Mouse (Mus musculus): Measurements from ENCODE around the gene 9930021J03Rik. TPM values are rescaled to one million over a fixed set of nuclear protein-coding genes. Genes with fewer than 3 reads are reported as not detected.

The 9930021J03Rik gene
- polyA plus RNA-seq, 1 experiment from 2014 or later, result 7.5 TPM

- Histone ChIP-seq H3K4me2 (ENCODE audit: low read length) (no peak overlapping the region), H3K9ac (ENCODE audit: low read length) (no peak overlapping the region), H3K36me3 (ENCODE audit: control insufficient read depth, insufficient read depth, low read length) (no peaks in the 10 kb centered on the region), H3K27ac (ENCODE audit: low read depth) (no peak overlapping the region), H3K27me3 (replicated peaks; ENCODE audit: control insufficient read depth, insufficient read depth, low read length) (no peaks in the 10 kb centered on the region), H3K4me3 (ENCODE audit: low read depth, low read length) (no peak overlapping the region), H3K9me3 (ENCODE audit: control insufficient read depth, low read length) (no peaks in the 10 kb centered on the region), H3K4me1 (replicated peaks; ENCODE audit: control insufficient read depth, insufficient read depth, low read length) (0 out of 2 replicates have a peak, but pooled peaks cover 3% of the 10 kb centered on the region)
- ATAC-seq (replicated peaks; ENCODE audit: low FRiP score, low TSS enrichment, low read depth) (no peak), DNase-seq (ENCODE audit: low spot score) (no peak)
- WGBS, result 78% methylated on average over 3 of the region's 3 CpGs
These were observed 32.9 kb upstream of the 9930021J03Rik start for GRCm38 (mm10) chr19:29838636-29839135.

DNA sequence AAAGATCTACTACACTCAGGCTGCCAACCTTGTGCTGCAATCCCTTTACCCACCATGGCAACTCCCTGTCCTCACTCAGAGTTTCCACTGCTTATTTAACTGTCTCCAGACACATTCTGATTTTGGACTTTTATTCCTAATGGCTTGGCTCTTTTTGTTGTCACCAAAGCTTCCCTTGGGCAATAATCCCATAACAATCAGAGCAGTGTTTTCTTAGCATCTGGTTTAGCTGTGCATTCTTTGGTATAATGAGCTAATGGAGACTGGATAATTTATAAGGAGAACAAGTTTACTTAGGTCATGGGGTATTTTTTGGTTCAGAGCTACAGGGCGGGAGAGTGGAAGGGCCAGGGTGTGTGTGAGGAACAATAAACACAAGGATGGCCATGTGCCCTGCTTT is 32.4 kb upstream of the 9930021J03Rik start:
- Histone ChIP-seq H3K27ac (ENCODE audit: low read depth) (no peak overlapping the region), H3K27me3 (replicated peaks; ENCODE audit: control insufficient read depth, insufficient read depth, low read length) (no peaks in the 10 kb centered on the region), H3K4me3 (ENCODE audit: low read depth, low read length) (no peak overlapping the region), H3K9me3 (ENCODE audit: control insufficient read depth, low read length) (no peaks in the 10 kb centered on the region), H3K36me3 (ENCODE audit: control insufficient read depth, insufficient read depth, low read length) (no peaks in the 10 kb centered on the region), H3K4me1 (replicated peaks; ENCODE audit: control insufficient read depth, insufficient read depth, low read length) (0 out of 2 replicates have a peak, but pooled peaks cover 2% of the 10 kb centered on the region), H3K4me2 (ENCODE audit: low read length) (no peak overlapping the region), H3K9ac (ENCODE audit: low read length) (no peak overlapping the region)
- DNase-seq (ENCODE audit: low spot score) (no peak), ATAC-seq (replicated peaks; ENCODE audit: low FRiP score, low TSS enrichment, low read depth) (no peak)
- WGBS, result 75% methylated on average over 1 of the region's 1 CpGs

DNA sequence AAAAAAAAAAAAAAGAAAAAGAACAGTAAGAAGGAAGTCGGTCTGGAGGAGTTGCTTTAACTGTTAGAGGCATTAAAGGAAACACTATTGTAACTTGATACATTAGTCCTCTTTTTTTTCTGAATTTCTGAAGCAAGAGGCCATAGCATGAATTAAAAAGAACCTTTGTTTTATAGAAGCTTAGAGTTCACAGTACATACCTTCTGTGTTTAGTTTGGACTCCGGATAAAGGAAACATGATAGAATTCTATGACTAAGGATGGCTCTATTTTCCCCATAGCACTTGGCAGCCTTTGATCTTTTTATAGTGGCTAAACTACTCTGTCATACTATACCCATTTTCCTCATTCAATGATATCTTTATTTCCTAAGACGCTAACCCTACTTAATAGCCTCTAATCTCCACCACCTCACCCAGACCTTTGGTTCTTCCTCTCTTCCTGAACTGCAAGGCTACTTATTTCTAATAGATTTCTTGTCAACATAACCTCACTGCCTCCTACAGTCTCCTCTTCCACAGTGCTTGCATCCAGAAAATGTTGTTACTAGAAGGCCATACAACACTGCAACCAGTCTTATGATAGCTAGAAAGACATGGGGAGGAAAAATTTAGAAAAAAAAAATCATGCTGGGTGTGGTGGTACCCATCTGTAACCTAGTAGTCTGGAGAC is 29.7 kb upstream of the 9930021J03Rik start:
- no peak overlapping the region for H3K4me3 ChIP-seq (ENCODE audit: low read depth, low read length)
- 37% methylated on average over 3 of the region's 3 CpGs for WGBS
- no peaks in the 10 kb centered on the region for H3K36me3 ChIP-seq (ENCODE audit: control insufficient read depth, insufficient read depth, low read length)
- no peak for ATAC-seq (replicated peaks; ENCODE audit: low FRiP score, low TSS enrichment, low read depth)
- H3K27ac ChIP-seq (ENCODE audit: low read depth), result no peak overlapping the region
- DNase-seq (ENCODE audit: low spot score), result no peak
- no peak overlapping the region for H3K4me2 ChIP-seq (ENCODE audit: low read length)
- no peaks in the 10 kb centered on the region for H3K9me3 ChIP-seq (ENCODE audit: control insufficient read depth, low read length)
- H3K9ac ChIP-seq (ENCODE audit: low read length), result no peak overlapping the region
- H3K27me3 ChIP-seq (replicated peaks; ENCODE audit: control insufficient read depth, insufficient read depth, low read length), result no peaks in the 10 kb centered on the region
- H3K4me1 ChIP-seq (replicated peaks; ENCODE audit: control insufficient read depth, insufficient read depth, low read length), result no peaks in the 10 kb centered on the region

DNA sequence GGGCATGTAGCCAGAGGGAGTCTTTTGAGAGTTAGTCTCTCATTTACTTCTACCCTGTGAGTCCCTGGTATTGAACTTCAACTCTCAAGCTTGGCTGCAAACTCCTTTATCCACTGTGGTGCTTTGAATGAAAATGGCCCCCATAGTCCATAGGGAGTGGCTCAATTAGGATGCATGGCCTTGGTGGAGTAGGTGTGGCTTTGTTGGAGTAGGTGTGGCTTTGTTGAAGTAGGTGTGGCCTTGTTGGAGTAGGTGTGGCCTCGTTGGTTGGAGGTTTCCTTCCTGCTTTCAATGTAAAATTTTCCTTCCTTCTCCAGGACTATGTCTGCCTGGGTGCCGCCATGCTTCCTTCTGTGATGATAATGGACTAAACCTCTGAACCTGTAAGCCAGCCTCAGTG is 25.1 kb upstream of the 9930021J03Rik start:
- H3K27ac ChIP-seq (ENCODE audit: low read depth), result no peak overlapping the region
- ATAC-seq (replicated peaks; ENCODE audit: low FRiP score, low TSS enrichment, low read depth), result no peak
- no peaks in the 10 kb centered on the region for H3K4me1 ChIP-seq (replicated peaks; ENCODE audit: control insufficient read depth, insufficient read depth, low read length)
- H3K4me3 ChIP-seq (ENCODE audit: low read depth, low read length), result no peak overlapping the region
- no peak for DNase-seq (ENCODE audit: low spot score)
- WGBS, result 85% methylated on average over 2 of the region's 2 CpGs
- H3K36me3 ChIP-seq (ENCODE audit: control insufficient read depth, insufficient read depth, low read length), result no peaks in the 10 kb centered on the region
- no peak overlapping the region for H3K4me2 ChIP-seq (ENCODE audit: low read length)
- H3K27me3 ChIP-seq (replicated peaks; ENCODE audit: control insufficient read depth, insufficient read depth, low read length), result no peaks in the 10 kb centered on the region
- H3K9me3 ChIP-seq (ENCODE audit: control insufficient read depth, low read length), result no peaks in the 10 kb centered on the region
- no peak overlapping the region for H3K9ac ChIP-seq (ENCODE audit: low read length)

GRCm38 (mm10) chr19:29828558-29828957 is 22.8 kb upstream of the 9930021J03Rik start:
- DNase-seq (ENCODE audit: low spot score) (no peak), ATAC-seq (replicated peaks; ENCODE audit: low FRiP score, low TSS enrichment, low read depth) (no peak)
- no peaks in the 10 kb centered on the region for H3K9me3 ChIP-seq (ENCODE audit: control insufficient read depth, low read length)
- H3K4me2 ChIP-seq (ENCODE audit: low read length), result no peak overlapping the region
- WGBS, result 73% methylated on average over 5 of the region's 5 CpGs
- H3K4me3 ChIP-seq (ENCODE audit: low read depth, low read length), result no peak overlapping the region
- no peak overlapping the region for H3K9ac ChIP-seq (ENCODE audit: low read length)
- no peaks in the 10 kb centered on the region for H3K27me3 ChIP-seq (replicated peaks; ENCODE audit: control insufficient read depth, insufficient read depth, low read length)
- H3K4me1 ChIP-seq (replicated peaks; ENCODE audit: control insufficient read depth, insufficient read depth, low read length), result no peaks in the 10 kb centered on the region
- H3K27ac ChIP-seq (ENCODE audit: low read depth), result no peak overlapping the region
- H3K36me3 ChIP-seq (ENCODE audit: control insufficient read depth, insufficient read depth, low read length), result no peaks in the 10 kb centered on the region

DNA sequence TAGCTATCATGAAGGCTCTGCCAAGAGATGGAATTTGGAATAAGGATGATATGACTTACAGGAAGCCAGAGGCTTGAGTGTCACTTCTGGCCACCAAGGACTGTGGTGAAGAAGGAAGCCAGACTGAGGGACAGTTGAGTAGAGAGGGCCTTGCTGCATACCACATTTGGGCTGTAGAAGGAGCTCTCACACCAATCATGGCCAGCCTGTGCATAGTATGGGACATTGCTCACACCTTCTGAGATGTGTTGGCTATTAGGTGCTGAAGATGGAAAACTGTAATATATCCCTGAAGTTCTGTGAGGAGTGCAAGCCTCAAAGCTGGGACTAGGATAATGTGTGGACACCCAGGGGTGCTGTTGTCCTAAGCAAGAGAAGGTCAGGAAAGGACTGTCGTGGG is 20.9 kb upstream of the 9930021J03Rik start:
- Histone ChIP-seq H3K27ac (ENCODE audit: low read depth) (no peak overlapping the region), H3K9ac (ENCODE audit: low read length) (no peak overlapping the region), H3K4me2 (ENCODE audit: low read length) (no peak overlapping the region), H3K36me3 (ENCODE audit: control insufficient read depth, insufficient read depth, low read length) (no peaks in the 10 kb centered on the region), H3K4me3 (ENCODE audit: low read depth, low read length) (no peak overlapping the region), H3K4me1 (replicated peaks; ENCODE audit: control insufficient read depth, insufficient read depth, low read length) (no peaks in the 10 kb centered on the region), H3K27me3 (replicated peaks; ENCODE audit: control insufficient read depth, insufficient read depth, low read length) (no peaks in the 10 kb centered on the region), H3K9me3 (ENCODE audit: control insufficient read depth, low read length) (no peaks in the 10 kb centered on the region)
- peak; percentile 64 for DNase-seq (ENCODE audit: low spot score)
- no peak for ATAC-seq (replicated peaks; ENCODE audit: low FRiP score, low TSS enrichment, low read depth)
- 81% methylated on average over 1 of the region's 1 CpGs for WGBS

GRCm38 (mm10) chr19:29825003-29825402 is 19.2 kb upstream of the 9930021J03Rik start:
- WGBS, result 43% methylated on average over 2 of the region's 2 CpGs
- no peak overlapping the region for H3K4me3 ChIP-seq (ENCODE audit: low read depth, low read length)
- H3K9me3 ChIP-seq (ENCODE audit: control insufficient read depth, low read length), result no peaks in the 10 kb centered on the region
- H3K27ac ChIP-seq (ENCODE audit: low read depth), result no peak overlapping the region
- no peak for DNase-seq (ENCODE audit: low spot score)
- no peak overlapping the region for H3K4me2 ChIP-seq (ENCODE audit: low read length)
- no peaks in the 10 kb centered on the region for H3K4me1 ChIP-seq (replicated peaks; ENCODE audit: control insufficient read depth, insufficient read depth, low read length)
- no peaks in the 10 kb centered on the region for H3K36me3 ChIP-seq (ENCODE audit: control insufficient read depth, insufficient read depth, low read length)
- ATAC-seq (replicated peaks; ENCODE audit: low FRiP score, low TSS enrichment, low read depth), result no peak
- H3K27me3 ChIP-seq (replicated peaks; ENCODE audit: control insufficient read depth, insufficient read depth, low read length), result no peaks in the 10 kb centered on the region
- H3K9ac ChIP-seq (ENCODE audit: low read length), result no peak overlapping the region

GRCm38 (mm10) chr19:29824034-29824700 is 18.4 kb upstream of the 9930021J03Rik start:
- Histone ChIP-seq H3K9me3 (ENCODE audit: control insufficient read depth, low read length) (no peaks in the 10 kb centered on the region), H3K4me1 (replicated peaks; ENCODE audit: control insufficient read depth, insufficient read depth, low read length) (no peaks in the 10 kb centered on the region), H3K4me2 (ENCODE audit: low read length) (no peak overlapping the region), H3K9ac (ENCODE audit: low read length) (no peak overlapping the region), H3K27me3 (replicated peaks; ENCODE audit: control insufficient read depth, insufficient read depth, low read length) (no peaks in the 10 kb centered on the region), H3K36me3 (ENCODE audit: control insufficient read depth, insufficient read depth, low read length) (no peaks in the 10 kb centered on the region), H3K27ac (ENCODE audit: low read depth) (no peak overlapping the region), H3K4me3 (ENCODE audit: low read depth, low read length) (no peak overlapping the region)
- 57% methylated on average over 6 of the region's 6 CpGs for WGBS
- no peak for DNase-seq (ENCODE audit: low spot score)
- no peak for ATAC-seq (replicated peaks; ENCODE audit: low FRiP score, low TSS enrichment, low read depth)
